Mouse (Mus musculus) olfactory bulb, adult 2 months (tissue): ENCODE results near the gene Rnf11. TPM values are rescaled to one million over a fixed set of nuclear protein-coding genes. Genes with fewer than 3 reads are reported as not detected.

Experiments used
- H3K27ac ChIP-seq: fragments of 200-500 bp; 2 replicates; pipeline ENCODE4 v1.5.1; 2012; ENCODE audit warnings: low read depth, low read length; ENCODE audit not compliant: insufficient read depth
- H3K4me1 ChIP-seq: fragments of 200-500 bp; 2 replicates; pipeline ENCODE4 v1.6.1; 2012; ENCODE audit warnings: low read length; ENCODE audit not compliant: control insufficient read depth, insufficient read depth
- H3K4me3 ChIP-seq: fragments of 200-500 bp; 2 replicates; pipeline ENCODE4 v1.5.1; 2012; ENCODE audit warnings: mild to moderate bottlenecking, low read depth, low read length, moderate library complexity; ENCODE audit not compliant: insufficient read depth
- CTCF ChIP-seq: fragments of 200-500 bp; IDR thresholded peaks from 2 replicates; pipeline ENCODE4 v1.5.1; 2012; ENCODE audit warnings: low read depth, mild to moderate bottlenecking, low read length, moderate library complexity; ENCODE audit not compliant: insufficient read depth
- POLR2A ChIP-seq: fragments of 200-500 bp; IDR thresholded peaks from 2 replicates; pipeline ENCODE4 v1.6.1; 2012; ENCODE audit warnings: mild to moderate bottlenecking, low read depth, low read length, moderate library complexity; ENCODE audit not compliant: insufficient read depth
- WGBS: fragments of 180-500 bp; shearing (Covaris S2); methylation state at CpG from one replicate; pipeline ENCODE4 v1.1.7; 2018; 5-methylcytosine and 5-hydroxymethylcytosine counted together
- polyA plus RNA-seq: library from polyadenylated mRNA; stranded (reverse); fragments of >200 nt; gene quantifications from 2 replicates; pipeline ENCODE4 v1.2.4, GENCODE M21; 2012; ENCODE audit warnings: low replicate concordance; ENCODE audit not compliant: missing spikeins, insufficient read depth, insufficient read length

Rnf11 gene
- polyA plus RNA-seq, 1 experiment: not detected

GRCm38 (mm10) chr4:109423438-109423837 is 61.1 kb downstream of the Rnf11 start:
- no peak for TF ChIP-seq CTCF
- TF ChIP-seq POLR2A: no peak
- Histone ChIP-seq H3K4me3 (no peak overlapping the region), H3K27ac (no peak overlapping the region), H3K4me1 (no peaks in the 10 kb centered on the region)
- WGBS: 62% methylated on average over 2 of the region's 2 CpGs

- Histone ChIP-seq H3K4me3 (no peak overlapping the region), H3K27ac (no peak overlapping the region), H3K4me1 (no peaks in the 10 kb centered on the region)
- WGBS: 88% methylated on average over 6 of the region's 6 CpGs
- no peak for TF ChIP-seq POLR2A
- no peak for TF ChIP-seq CTCF
These were observed 62.1 kb downstream of the Rnf11 start for GRCm38 (mm10) chr4:109422436-109422835.

GRCm38 (mm10) chr4:109421608-109422007 is 62.9 kb downstream of the Rnf11 start:
- H3K4me1 ChIP-seq: no peaks in the 10 kb centered on the region
- H3K27ac ChIP-seq: no peak overlapping the region
- WGBS: 84% methylated on average over 7 of the region's 7 CpGs
- TF ChIP-seq POLR2A (no peak), CTCF (no peak)
- H3K4me3 ChIP-seq: no peak overlapping the region

GRCm38 (mm10) chr4:109420138-109420795 is 64.3 kb downstream of the Rnf11 start:
- TF ChIP-seq CTCF: 0 out of 2 replicates have a peak, but pooled peaks have one; percentile 6
- TF ChIP-seq POLR2A: no peak
- Histone ChIP-seq H3K4me3 (no peak overlapping the region), H3K27ac (no peak overlapping the region), H3K4me1 (no peaks in the 10 kb centered on the region)
- 88% methylated on average over 8 of the region's 8 CpGs for WGBS

GRCm38 (mm10) chr4:109419563-109419962 is 65.0 kb downstream of the Rnf11 start:
- TF ChIP-seq POLR2A (no peak), CTCF (no peak)
- Histone ChIP-seq H3K27ac (no peak overlapping the region), H3K4me3 (no peak overlapping the region), H3K4me1 (no peaks in the 10 kb centered on the region)
- 91% methylated on average over 4 of the region's 4 CpGs for WGBS

GRCm38 (mm10) chr4:109419017-109419416 is 65.5 kb downstream of the Rnf11 start:
- H3K4me1 ChIP-seq: no peaks in the 10 kb centered on the region
- H3K27ac ChIP-seq: no peak overlapping the region
- no peak overlapping the region for H3K4me3 ChIP-seq
- 42% methylated on average over 3 of the region's 3 CpGs for WGBS
- TF ChIP-seq CTCF (no peak), POLR2A (no peak)

GRCm38 (mm10) chr4:109417998-109418397 is 66.5 kb downstream of the Rnf11 start:
- 87% methylated on average over 1 of the region's 1 CpGs for WGBS
- Histone ChIP-seq H3K4me1 (no peaks in the 10 kb centered on the region), H3K4me3 (no peak overlapping the region), H3K27ac (no peak overlapping the region)
- no peak for TF ChIP-seq CTCF
- TF ChIP-seq POLR2A: no peak

GRCm38 (mm10) chr4:109412233-109412632 is 72.3 kb downstream of the Rnf11 start:
- Histone ChIP-seq H3K4me1 (0 out of 2 replicates have a peak, but pooled peaks cover 3% of the 10 kb centered on the region), H3K27ac (no peak overlapping the region), H3K4me3 (no peak overlapping the region)
- TF ChIP-seq POLR2A (no peak), CTCF (no peak)
- WGBS: 98% methylated on average over 5 of the region's 5 CpGs

GRCm38 (mm10) chr4:109411377-109411967 is 73.1 kb downstream of the Rnf11 start:
- Histone ChIP-seq H3K4me1 (peaks cover 3% of the 10 kb centered on the region; the same call in 1 of the 2 replicates), H3K4me3 (no peak overlapping the region), H3K27ac (no peak overlapping the region)
- WGBS: 93% methylated on average over 6 of the region's 6 CpGs
- TF ChIP-seq CTCF: no peak
- no peak for TF ChIP-seq POLR2A
